Mouse (Mus musculus) MEL (cell line): ENCODE results near the gene Il6st. TPM values are rescaled to one million over a fixed set of nuclear protein-coding genes. Genes with fewer than 3 reads are reported as not detected.

Source experiments
- DNase-seq: peaks from one replicate; pipeline ENCODE4 v3.0.0; 2011; ENCODE audit warnings: low read depth, low spot score
- H3K27ac ChIP-seq: 2 replicates; pipeline ENCODE4 v1.5.1; 2012; ENCODE audit warnings: low read depth, mild to moderate bottlenecking, control low read depth, low read length, moderate library complexity; ENCODE audit not compliant: control insufficient read depth
- H3K27me3 ChIP-seq, 2 experiments: fragments of 150-350 bp in 1 of 2; sonication (generic) in 1 of 2; 2 replicates each; pipeline ENCODE4 v1.6.1; 2012; ENCODE audit warnings: low read length in 2 of 2, mild to moderate bottlenecking in 2 of 2, improper control_type of control experiment in 1 of 2, moderate library complexity in 1 of 2; ENCODE audit not compliant: insufficient read depth in 2 of 2, control insufficient read depth in 1 of 2
- H3K36me3 ChIP-seq, 2 experiments: 2 replicates each; pipeline ENCODE4 v1.6.1; 2012 to 2014; ENCODE audit warnings: low read length in 2 of 2, improper control_type of control experiment in 1 of 2, inconsistent platforms in 1 of 2, mild to moderate bottlenecking in 1 of 2; ENCODE audit not compliant: insufficient read depth in 2 of 2, control insufficient read depth in 1 of 2
- H3K4me1 ChIP-seq, 2 experiments: fragments of 150-350 bp in 1 of 2; sonication (generic) in 1 of 2; 2 replicates each; pipeline ENCODE4 v1.6.1; 2012; ENCODE audit warnings: low read length in 2 of 2, improper control_type of control experiment in 1 of 2, mild to moderate bottlenecking in 1 of 2; ENCODE audit not compliant: insufficient read depth in 2 of 2, control insufficient read depth in 1 of 2
- H3K4me3 ChIP-seq, 2 experiments: fragments of 150-350 bp in 1 of 2; sonication (generic) in 1 of 2; 2 replicates each; pipeline ENCODE4 v1.5.1; 2012; ENCODE audit warnings: low read depth in 2 of 2, low read length in 2 of 2, mild to moderate bottlenecking in 2 of 2, moderate library complexity in 2 of 2, control low read depth in 1 of 2, improper control_type of control experiment in 1 of 2; ENCODE audit not compliant: control insufficient read depth in 1 of 2, insufficient read depth in 1 of 2
- H3K79me2 ChIP-seq: 2 replicates; pipeline ENCODE4 v1.6.1; 2012; ENCODE audit warnings: mild to moderate bottlenecking, low read length, moderate library complexity; ENCODE audit not compliant: control insufficient read depth, poor library complexity, insufficient read depth
- H3K9ac ChIP-seq: 2 replicates; pipeline ENCODE4 v1.6.1; 2012; ENCODE audit warnings: low read depth, mild to moderate bottlenecking, control low read depth, low read length, moderate library complexity; ENCODE audit not compliant: control insufficient read depth, poor library complexity, severe bottlenecking
- H3K9me3 ChIP-seq: fragments of 150-350 bp; sonication (generic); replicated peaks from 2 replicates; pipeline ENCODE4 v1.6.1; 2012; ENCODE audit warnings: mild to moderate bottlenecking, low read length, improper control_type of control experiment, moderate library complexity; ENCODE audit not compliant: insufficient read depth
- CHD1 ChIP-seq: IDR thresholded peaks from 2 replicates; pipeline ENCODE4 v1.6.1; 2012; ENCODE audit warnings: low read depth, mild to moderate bottlenecking, inconsistent platforms, low read length, improper control_type of control experiment
- CHD2 ChIP-seq: IDR thresholded peaks from 2 replicates; pipeline ENCODE4 v1.6.1; 2011; ENCODE audit warnings: low read length, improper control_type of control experiment
- ELF1 ChIP-seq: IDR thresholded peaks from 2 replicates; pipeline ENCODE4 v1.6.1; 2014; ENCODE audit warnings: low read depth, mild to moderate bottlenecking, inconsistent platforms, low read length, improper control_type of control experiment, moderate library complexity
- EP300 ChIP-seq, 2 experiments: IDR thresholded peaks; 2 replicates each; pipeline ENCODE4 v1.6.1; 2011; ENCODE audit warnings: improper control_type of control experiment in 2 of 2, low read length in 2 of 2, low read depth in 1 of 2, mild to moderate bottlenecking in 1 of 2
- MAZ ChIP-seq: IDR thresholded peaks from 2 replicates; pipeline ENCODE4 v1.6.1; 2012; ENCODE audit warnings: low read depth, mild to moderate bottlenecking, inconsistent platforms, low read length, improper control_type of control experiment
- MXI1 ChIP-seq: IDR thresholded peaks from 2 replicates; pipeline ENCODE4 v1.6.1; 2011; ENCODE audit warnings: mild to moderate bottlenecking, low read depth, low read length, improper control_type of control experiment
- MYB ChIP-seq: IDR thresholded peaks from 2 replicates; pipeline ENCODE4 v1.6.1; 2011; ENCODE audit warnings: mild to moderate bottlenecking, low read depth, low read length, improper control_type of control experiment
- MYC ChIP-seq: IDR thresholded peaks from 2 replicates; pipeline ENCODE4 v1.6.1; 2011; ENCODE audit warnings: low read depth, mild to moderate bottlenecking, low read length, improper control_type of control experiment, moderate library complexity
- NELFE ChIP-seq: IDR thresholded peaks from 2 replicates; pipeline ENCODE4 v1.6.1; 2011; ENCODE audit warnings: low read depth, low read length, improper control_type of control experiment
- POLR2A ChIP-seq, 2 experiments: IDR thresholded peaks; 2 replicates each; pipeline ENCODE4 v1.6.1; 2011 to 2012; ENCODE audit warnings: low read length in 2 of 2, mild to moderate bottlenecking in 2 of 2, control low read depth in 1 of 2, improper control_type of control experiment in 1 of 2, low read depth in 1 of 2, moderate library complexity in 1 of 2; ENCODE audit not compliant: control insufficient read depth in 1 of 2, insufficient read depth in 1 of 2, poor library complexity in 1 of 2
- POLR2AphosphoS5 ChIP-seq: IDR thresholded peaks from 2 replicates; pipeline ENCODE4 v1.6.1; 2012; ENCODE audit warnings: low read depth, borderline replicate concordance, mild to moderate bottlenecking, inconsistent platforms, low read length, moderate library complexity, mixed read lengths
- RCOR1 ChIP-seq: IDR thresholded peaks from 2 replicates; pipeline ENCODE4 v1.6.1; 2012; ENCODE audit warnings: low read depth, mild to moderate bottlenecking, inconsistent platforms, low read length, improper control_type of control experiment
- TBP ChIP-seq: IDR thresholded peaks from 2 replicates; pipeline ENCODE4 v1.8.0; 2011; ENCODE audit warnings: low read depth, low read length, improper control_type of control experiment
- TCF12 ChIP-seq: IDR thresholded peaks from 2 replicates; pipeline ENCODE4 v1.6.1; 2014; ENCODE audit warnings: low read depth, mild to moderate bottlenecking, inconsistent platforms, low read length, improper control_type of control experiment, moderate library complexity
- UBTF ChIP-seq: IDR thresholded peaks from 2 replicates; pipeline ENCODE4 v1.6.1; 2012; ENCODE audit warnings: low read depth, mild to moderate bottlenecking, inconsistent platforms, low read length, improper control_type of control experiment, moderate library complexity, borderline replicate concordance; ENCODE audit not compliant: insufficient read depth
- USF1 ChIP-seq: IDR thresholded peaks from 2 replicates; pipeline ENCODE4 v1.6.1; 2014; ENCODE audit warnings: low read depth, mild to moderate bottlenecking, inconsistent platforms, low read length, improper control_type of control experiment, moderate library complexity
- USF2 ChIP-seq, 2 experiments: IDR thresholded peaks; 2 replicates each; pipeline ENCODE4 v1.6.1; 2011 to 2012; ENCODE audit warnings: improper control_type of control experiment in 2 of 2, low read length in 2 of 2, borderline replicate concordance in 1 of 2, inconsistent platforms in 1 of 2, low read depth in 1 of 2, mild to moderate bottlenecking in 1 of 2; ENCODE audit not compliant: insufficient read depth in 1 of 2
- ZC3H11A ChIP-seq: IDR thresholded peaks from 2 replicates; pipeline ENCODE4 v1.6.1; 2012; ENCODE audit warnings: low read depth, mild to moderate bottlenecking, inconsistent platforms, low read length, improper control_type of control experiment
- ZMIZ1 ChIP-seq: IDR thresholded peaks from 2 replicates; pipeline ENCODE4 v1.6.1; 2012; ENCODE audit warnings: low read depth, mild to moderate bottlenecking, inconsistent platforms, low read length, improper control_type of control experiment, moderate library complexity
- polyA plus RNA-seq, 2 experiments: library from polyadenylated mRNA; stranded (reverse) in 1 of 2; unstranded in 1 of 2; fragments of >175 nt in 1 of 2; fragments of >200 nt in 1 of 2; gene quantifications; 2 replicates each; pipeline versions ENCODE4 v1.2.1 to v1.2.4; 2012; ENCODE audit warnings: low replicate concordance in 2 of 2, low read depth in 1 of 2; ENCODE audit not compliant: insufficient read length in 2 of 2, insufficient read depth in 1 of 2, missing spikeins in 1 of 2
- total RNA-seq: library from RNA; depleted of rRNA; stranded (reverse); fragments of 300-350 nt; gene quantifications from 2 replicates; pipeline ENCODE4 v1.2.3, GENCODE M21; 2012; rRNA removed

Il6st gene
- total RNA-seq = 1.7 TPM in 2 replicates
- 1 to 10 TPM in 1 of 2 experiments, not detected in 1; 3.7 TPM for polyA plus RNA-seq

DNA sequence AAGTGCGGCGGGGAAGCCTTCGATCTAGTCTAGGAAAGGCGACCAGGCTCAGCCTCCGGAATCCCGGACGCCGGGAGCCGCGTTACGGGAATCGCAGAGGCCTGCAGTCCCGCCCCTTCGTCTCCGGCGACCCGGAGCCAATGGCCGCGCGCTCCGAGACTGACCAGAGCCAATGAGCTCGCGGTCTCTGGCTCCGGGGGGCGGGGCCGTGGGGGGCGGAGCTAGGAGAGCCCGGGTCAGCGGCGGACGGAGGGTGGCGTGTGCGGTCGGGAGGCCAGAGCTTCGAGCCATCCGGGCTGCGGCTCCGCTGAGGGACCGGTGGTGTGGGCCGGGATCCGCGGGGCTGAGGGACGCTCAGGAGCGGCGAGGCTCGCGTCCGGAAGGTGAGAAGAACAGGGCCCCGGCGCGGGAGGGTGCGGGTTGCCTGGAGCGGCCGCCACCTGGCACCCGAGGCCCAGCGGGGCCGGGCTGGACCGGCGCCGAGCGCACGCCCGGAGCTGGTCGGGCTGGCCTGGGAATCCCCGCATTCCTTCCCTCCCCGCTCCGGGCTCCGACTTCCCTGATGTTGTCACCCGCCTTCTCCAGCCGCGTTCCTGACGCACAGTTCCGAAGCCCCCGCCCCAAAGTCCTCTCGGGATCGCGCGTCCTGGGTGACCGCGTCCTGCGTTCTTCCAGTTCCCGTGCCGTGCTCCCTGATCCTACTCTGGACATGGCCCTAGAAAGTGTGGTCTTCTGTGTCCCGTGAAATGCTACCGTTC is at the start of gene Il6st:
Gene Il6st, plus strand, starts transcription at position 203 of the 758 bp plus-strand sequence.
- DNase-seq = peak; percentile 93
- Histone ChIP-seq H3K79me2 (peaks cover 4% of the 10 kb centered on the region), H3K9ac (peak within 1 kb of the TSS; percentile 74), H3K27me3 (peaks cover 0 to 3% of the 10 kb centered on the region in 2 experiments; a peak in 2 of 4 replicates), H3K4me1 (0 out of 4 replicates have a peak, but pooled peaks cover 0 to 3% of the 10 kb centered on the region in 2 experiments), H3K4me3 (peak within 1 kb of the TSS; percentile 69 to 91), H3K27ac (no peak within 1 kb of the TSS), H3K9me3 (no peaks in the 10 kb centered on the region), H3K36me3 (peaks cover 0 to 4% of the 10 kb centered on the region in 2 experiments; a peak in 1 of 4 replicates)
- TF ChIP-seq CHD1 = 0 out of 2 replicates have a peak, but pooled peaks have one; percentile 50
- peak; percentile 60; the same call in 1 of the 2 replicates for TF ChIP-seq MAZ
- TF ChIP-seq POLR2A (IDR thresholded peaks at IDR 0.05; ENCODE audit: control insufficient read depth in 1 of 2, insufficient read depth in 1 of 2, low read depth in 1 of 2, low read length in 2 of 2, poor library complexity in 1 of 2) = peak; percentile 24 to 57; a peak in 1 of 4 replicates
- peak; percentile 55 for TF ChIP-seq NELFE
- peak; percentile 58; the same call in 1 of the 2 replicates for TF ChIP-seq ZMIZ1
- 0 out of 2 replicates have a peak, but pooled peaks have one; percentile 22 for TF ChIP-seq TCF12
- no peak for TF ChIP-seq POLR2AphosphoS5
- no peak for TF ChIP-seq MYC
- 0 out of 2 replicates have a peak, but pooled peaks have one; percentile 11 for TF ChIP-seq ELF1
- peak; percentile 18; the same call in 1 of the 2 replicates for TF ChIP-seq MXI1
- no peak for TF ChIP-seq EP300 (IDR thresholded peaks at IDR 0.05; ENCODE audit: low read depth in 1 of 2, low read length in 2 of 2)
- peak; percentile 33; the same call in 1 of the 2 replicates for TF ChIP-seq UBTF

DNA sequence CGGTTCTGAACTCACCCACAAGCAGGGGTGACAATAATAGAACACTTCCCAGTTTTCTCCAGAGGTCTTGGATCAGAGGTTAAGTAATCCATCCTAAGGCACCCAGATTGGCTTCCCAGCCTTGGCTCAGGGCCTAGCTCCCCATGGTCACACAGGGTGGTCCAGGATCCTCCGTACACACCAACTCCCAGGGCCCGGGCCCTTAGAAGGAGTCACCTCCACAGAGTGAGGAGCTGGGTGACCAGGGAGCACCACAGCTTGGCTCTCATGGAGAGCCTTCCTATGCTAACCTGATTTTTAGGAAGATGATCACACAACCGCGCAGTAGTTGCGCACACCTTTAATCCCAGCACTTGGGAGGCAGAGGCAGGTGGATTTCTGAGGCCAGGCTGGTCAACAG is 48.0 kb upstream of the Il6st start:
- DNase-seq = no peak
- Histone ChIP-seq H3K9ac (no peak overlapping the region), H3K9me3 (no peaks in the 10 kb centered on the region), H3K4me1 (no peaks in the 10 kb centered on the region), H3K36me3 (no peaks in the 10 kb centered on the region), H3K4me3 (no peak overlapping the region), H3K79me2 (no peaks in the 10 kb centered on the region), H3K27ac (no peak overlapping the region), H3K27me3 (peaks cover 0 to 2% of the 10 kb centered on the region in 2 experiments; a peak in 3 of 4 replicates)
- TF ChIP-seq POLR2AphosphoS5 (no peak), USF2 (IDR thresholded peaks at IDR 0.05; ENCODE audit: borderline replicate concordance in 1 of 2, insufficient read depth in 1 of 2, low read depth in 1 of 2, low read length in 2 of 2) (no peak), RCOR1 (no peak), MYC (no peak), TBP (no peak), USF1 (no peak), ZC3H11A (no peak), MYB (no peak), CHD2 (no peak)
